Mouse (Mus musculus): ENCODE data around the gene Rap1gap2.
"Not testable (repeated sequence)": the region's sequence is repeated elsewhere in the genome, so short reads cannot be mapped to it uniquely, and the experiment has no call there.

Gene Rap1gap2

DNA sequence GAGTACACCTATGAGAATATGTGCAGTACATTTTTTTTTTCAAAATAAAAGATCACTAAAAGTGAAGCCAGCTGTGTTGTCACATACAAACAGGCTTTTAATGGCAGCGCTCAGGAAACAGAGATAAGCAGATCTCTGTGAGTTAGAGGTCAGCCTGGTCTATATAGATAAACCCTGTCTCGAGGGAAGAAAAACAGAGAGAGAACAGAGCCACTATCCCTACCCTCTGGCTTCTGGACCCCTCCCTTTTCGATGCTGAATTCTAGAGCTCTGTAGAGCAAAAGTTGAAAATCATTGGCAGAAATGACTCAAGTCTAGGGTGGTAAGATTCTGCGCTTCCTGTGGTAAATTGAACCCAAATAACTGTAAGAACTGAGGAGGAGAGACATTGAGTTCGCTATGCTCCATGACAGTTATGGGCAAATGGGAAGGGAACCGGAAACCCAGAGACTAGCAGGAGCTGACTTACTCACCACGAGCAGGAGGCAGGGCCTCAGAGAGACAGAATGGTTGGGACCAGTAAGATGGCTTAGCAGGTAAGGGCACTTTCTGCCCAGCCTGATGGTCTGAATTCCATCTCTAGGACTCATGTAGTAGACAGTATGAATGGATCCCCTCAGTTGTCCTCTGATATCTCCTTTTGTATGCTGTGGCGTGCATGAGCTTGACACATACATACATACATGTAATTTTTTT is 11.4 kb upstream of the Rap1gap2 start:
- in situ Hi-C loops (cut with MboI, MseI): no loop called here

- in situ Hi-C loops (cut with MboI, MseI): no loop called here
These were observed 9.2 kb upstream of the Rap1gap2 start for GRCm38 (mm10) chr11:74619956-74620300.

GRCm38 (mm10) chr11:74619201-74619955 is 8.7 kb upstream of the Rap1gap2 start, which contains the start of gene Ccdc92b:
Gene Ccdc92b, plus strand, starts transcription at chr11:74619605.
- in situ Hi-C loops (cut with MboI, MseI): no loop called here

DNA sequence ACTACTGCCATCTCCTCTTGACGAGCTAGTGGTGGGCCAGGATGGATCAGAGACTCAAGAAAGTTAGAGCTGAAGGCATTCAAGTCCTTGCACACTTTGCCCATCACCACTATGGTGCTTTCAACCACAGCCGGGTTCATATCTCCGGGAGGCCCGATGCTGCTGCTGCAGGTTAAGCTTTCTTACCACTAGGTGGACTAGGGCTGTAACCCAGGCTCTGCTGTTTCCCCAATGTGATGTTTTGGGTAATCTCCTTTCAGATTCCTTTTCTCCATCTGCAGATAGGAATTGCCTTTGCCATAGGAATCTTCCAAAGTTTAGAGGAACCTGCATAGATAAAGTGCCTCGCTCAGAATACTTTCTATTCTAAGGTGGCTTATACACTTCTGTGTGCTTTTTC is 4.9 kb upstream of the Rap1gap2 start:
- in situ Hi-C loops (cut with MboI, MseI): no loop called here

DNA sequence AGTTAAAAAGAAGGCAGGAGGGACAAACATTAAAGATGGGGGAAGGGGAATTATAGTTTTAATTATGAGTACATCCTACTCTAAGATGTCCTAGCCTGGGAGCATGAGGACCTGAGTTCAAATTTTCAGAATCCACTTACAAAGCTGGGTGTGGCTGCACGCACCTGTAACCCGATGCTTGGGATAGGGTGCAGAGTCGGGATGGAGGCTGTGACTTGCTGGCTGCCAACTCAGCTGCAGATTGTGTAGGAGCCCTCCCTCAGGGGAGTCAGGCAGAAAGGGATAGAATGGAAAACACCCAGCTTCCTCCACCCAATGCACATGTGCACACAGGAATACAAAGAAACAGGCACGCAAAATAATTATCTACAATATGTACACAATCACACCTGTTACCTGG is 2.7 kb upstream of the Rap1gap2 start:
- in situ Hi-C loops (cut with MboI, MseI): no loop called here

GRCm38 (mm10) chr11:74611437-74611836 is 722 bp upstream of the Rap1gap2 start:
- in situ Hi-C loops (cut with MboI, MseI): no loop called here

- in situ Hi-C loops (cut with MboI, MseI): no loop called here
These were observed 647 bp downstream of the Rap1gap2 start for GRCm38 (mm10) chr11:74610068-74610467.

GRCm38 (mm10) chr11:74602286-74602685 is 8.4 kb downstream of the Rap1gap2 start:
- in situ Hi-C loops (cut with MboI, MseI): no loop called here

DNA sequence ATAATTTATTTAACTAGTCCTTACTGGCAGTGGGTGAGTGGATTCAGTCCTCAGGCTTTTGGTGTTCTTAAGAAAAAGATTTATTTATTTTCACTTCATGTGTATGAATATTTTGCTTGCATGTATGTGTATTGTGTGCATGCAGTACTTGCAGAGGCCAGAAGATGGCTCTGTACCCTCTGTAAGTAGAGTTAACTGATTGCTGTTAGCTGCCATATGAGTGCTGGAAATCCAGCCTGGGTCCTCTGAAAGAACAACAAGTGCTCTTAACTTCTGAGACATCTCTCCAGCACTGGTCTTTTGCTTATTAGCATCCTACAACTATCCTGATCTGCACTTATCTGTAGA is 12.8 kb downstream of the Rap1gap2 start:
- in situ Hi-C loops (cut with MboI, MseI): no loop called here

DNA sequence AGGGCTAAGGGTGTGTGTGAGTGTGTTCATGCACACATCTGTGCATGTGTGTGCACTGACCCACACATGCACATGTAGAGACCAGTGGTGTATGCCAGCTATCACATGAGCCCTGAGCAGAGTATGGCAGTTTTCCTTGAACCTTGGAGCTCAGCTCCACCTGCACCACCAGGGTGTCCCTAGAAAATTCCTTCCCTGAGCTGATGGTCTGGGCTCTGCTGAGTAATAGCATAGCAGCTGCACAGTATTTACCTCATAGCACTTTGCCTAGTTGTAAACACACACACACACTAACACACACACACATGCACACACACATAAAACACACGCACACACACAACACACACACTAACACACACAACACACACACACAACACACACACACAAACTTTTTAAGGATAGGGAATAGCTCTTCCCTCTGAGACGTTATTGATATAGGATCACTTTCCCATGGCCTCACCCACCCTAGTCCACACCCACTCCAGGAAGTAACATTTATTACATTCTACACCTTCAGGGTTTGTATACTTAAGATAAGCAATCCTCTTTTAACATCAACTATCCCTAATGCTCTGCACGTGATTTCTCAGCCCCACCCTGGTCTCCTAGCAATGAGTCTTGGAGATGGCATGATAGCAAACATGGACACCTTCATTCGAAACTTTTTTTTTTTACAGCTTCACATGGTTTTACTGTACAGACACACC is 13.3 kb downstream of the Rap1gap2 start:
- in situ Hi-C loops (cut with MboI, MseI): no loop called here

GRCm38 (mm10) chr11:74592246-74592645 is 18.5 kb downstream of the Rap1gap2 start:
- in situ Hi-C loops (cut with MboI, MseI): no loop called here

DNA sequence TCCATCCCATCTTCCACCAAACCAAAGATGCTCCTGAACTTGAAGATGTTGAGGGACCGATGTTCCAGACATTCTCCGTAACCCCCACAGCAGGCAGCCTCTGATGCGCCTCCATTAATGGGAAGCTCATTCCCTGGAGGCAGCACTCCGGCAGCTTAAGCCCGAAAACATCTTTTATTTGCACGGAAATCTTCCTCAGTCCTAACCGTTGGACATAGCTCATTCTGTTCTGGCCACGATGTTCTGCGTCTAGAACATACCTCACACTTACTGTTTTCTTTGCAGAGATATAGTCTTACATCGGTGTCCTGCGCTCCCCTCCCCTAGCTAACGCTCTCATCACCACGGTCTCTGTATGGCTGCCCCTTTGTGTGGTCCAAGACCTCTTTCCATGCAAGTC is 20.0 kb downstream of the Rap1gap2 start:
- in situ Hi-C loops (cut with MboI, MseI): no loop called here

- in situ Hi-C loops (cut with MboI, MseI): no loop called here
These were observed 20.5 kb downstream of the Rap1gap2 start for GRCm38 (mm10) chr11:74590239-74590596.

GRCm38 (mm10) chr11:74589401-74590238 is 21.1 kb downstream of the Rap1gap2 start:
- in situ Hi-C loops (cut with MboI, MseI): no loop called here

- in situ Hi-C loops (cut with MboI, MseI): no loop called here
These were observed 24.3 kb downstream of the Rap1gap2 start for GRCm38 (mm10) chr11:74586401-74586800.

GRCm38 (mm10) chr11:74584946-74585723 is 25.6 kb downstream of the Rap1gap2 start:
- in situ Hi-C loops (cut with MboI, MseI): no loop called here

DNA sequence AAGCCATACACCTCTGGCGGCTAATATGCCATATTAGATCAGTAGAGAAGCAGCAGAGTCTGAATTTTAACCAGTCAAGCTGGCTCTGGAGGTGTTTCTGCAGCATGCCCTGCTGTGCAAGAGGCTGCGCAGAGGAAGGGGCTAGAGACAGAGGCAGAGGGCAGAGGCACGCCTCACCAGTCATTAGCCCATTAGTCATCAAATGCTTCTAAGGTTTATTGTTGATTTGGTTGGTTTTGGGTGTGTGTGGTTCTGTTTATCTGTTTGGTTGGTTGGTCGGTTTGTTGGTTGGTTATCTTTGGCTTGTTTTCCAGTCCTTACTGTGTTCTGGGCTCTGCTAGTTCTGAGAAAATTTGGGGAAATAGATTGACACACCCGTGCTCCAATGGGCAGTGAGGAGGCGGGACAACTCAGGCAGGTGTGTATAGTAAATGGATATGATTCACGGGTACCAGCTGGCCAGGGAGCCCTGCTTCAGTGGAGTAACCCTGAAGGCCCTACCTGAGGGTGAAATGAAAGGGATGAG is 26.8 kb downstream of the Rap1gap2 start:
- in situ Hi-C loops (cut with MboI, MseI): no loop called here

DNA sequence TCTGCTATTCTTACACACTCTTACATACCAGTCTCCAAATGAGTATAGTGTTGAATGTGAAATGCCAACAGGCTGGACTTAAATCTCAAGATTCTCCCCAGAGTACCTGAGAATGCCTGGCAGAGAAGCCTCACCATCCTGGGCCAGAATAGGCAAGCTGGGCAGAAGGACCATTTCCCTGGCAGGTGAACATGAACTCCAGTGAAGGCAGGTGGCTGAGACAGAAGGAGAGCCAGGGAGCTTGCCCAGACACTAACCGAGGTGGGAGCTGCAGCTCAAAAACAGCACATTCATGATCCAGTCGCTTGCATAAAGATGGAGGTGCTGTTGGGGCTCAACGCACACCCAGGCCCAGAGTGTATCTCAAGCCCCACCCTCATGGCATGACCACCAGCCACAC is 28.3 kb downstream of the Rap1gap2 start:
- in situ Hi-C loops (cut with MboI, MseI): no loop called here

GRCm38 (mm10) chr11:74581333-74581732 is 29.4 kb downstream of the Rap1gap2 start:
- in situ Hi-C loops (cut with MboI, MseI): not testable (repeated sequence)

GRCm38 (mm10) chr11:74577068-74577467 is 33.6 kb downstream of the Rap1gap2 start:
- in situ Hi-C loops (cut with MboI, MseI): no loop called here

GRCm38 (mm10) chr11:74575940-74576339 is 34.8 kb downstream of the Rap1gap2 start:
- in situ Hi-C loops (cut with MboI, MseI): no loop called here
